Mouse (Mus musculus): ENCODE measurements around the gene Ptbp1.
"Not testable (repeated sequence)": the region's sequence is repeated elsewhere in the genome, so short reads cannot be mapped to it uniquely, and the experiment has no call there.

DNA sequence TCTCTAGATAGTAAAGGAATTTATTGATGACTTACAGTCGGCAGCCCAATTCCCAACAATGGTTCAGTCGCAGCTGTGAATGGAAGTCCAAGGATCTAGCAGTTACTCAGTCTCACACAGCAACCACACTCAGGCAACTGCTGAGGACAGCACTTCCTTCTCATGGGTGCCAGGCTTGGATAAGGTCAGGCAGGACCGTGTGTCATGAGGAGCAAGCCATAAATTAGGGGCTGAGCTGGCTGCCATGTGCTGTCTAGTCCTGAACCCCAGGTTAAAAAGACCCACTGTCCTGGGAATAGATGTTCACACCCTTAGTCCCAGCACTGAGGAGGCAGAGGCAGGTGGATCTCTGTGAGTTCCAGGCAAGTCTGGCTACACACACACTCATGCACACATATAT is 30.7 kb downstream of the Ptbp1 start:
- not testable (repeated sequence) for TF ChIP-seq CTCF, EP300 (IDR thresholded peaks at IDR 0.05; ENCODE audit: low read depth)
